Mouse (Mus musculus) forebrain, embryonic 10.5 days (tissue): ENCODE measurements around the gene Wee1. TPM values are rescaled to one million over a fixed set of nuclear protein-coding genes. Genes with fewer than 3 reads are reported as not detected.
A peak's percentile ranks its signal among the peaks of the same experiment; 100 is the strongest.
"Not testable (repeated sequence)": the region's sequence is repeated elsewhere in the genome, so short reads cannot be mapped to it uniquely, and the experiment has no call there.

Source experiments
- DNase-seq: peaks from one replicate; pipeline ENCODE4 v3.0.0-alpha.2; 2017; ENCODE audit warnings: low spot score; ENCODE audit errors: extremely low spot score
- H3K27ac ChIP-seq: fragments of 300-500 bp; sonication (generic); 2 replicates; pipeline ENCODE4 v1.5.1; 2016; ENCODE audit warnings: mild to moderate bottlenecking
- H3K27me3 ChIP-seq: fragments of 300-500 bp; sonication (generic); 2 replicates; pipeline ENCODE4 v1.6.1; 2016; ENCODE audit warnings: mild to moderate bottlenecking; ENCODE audit not compliant: poor library complexity, severe bottlenecking
- H3K36me3 ChIP-seq: fragments of 300-500 bp; sonication (generic); replicated peaks from 2 replicates; pipeline ENCODE4 v1.6.1; 2016; ENCODE audit warnings: mild to moderate bottlenecking, moderate library complexity
- H3K4me1 ChIP-seq: fragments of 300-500 bp; sonication (generic); 2 replicates; pipeline ENCODE4 v1.6.1; 2016
- H3K4me3 ChIP-seq: fragments of 300-500 bp; sonication (generic); 2 replicates; pipeline ENCODE4 v1.5.1; 2016; ENCODE audit warnings: mild to moderate bottlenecking, moderate library complexity
- H3K9me3 ChIP-seq: fragments of 300-500 bp; sonication (generic); 2 replicates; pipeline ENCODE4 v1.6.1; 2016; ENCODE audit warnings: mild to moderate bottlenecking, moderate library complexity
- WGBS: fragments of 180-500 bp; shearing (Covaris S2); methylation state at CpG from one replicate; pipeline ENCODE4 v1.1.7; 2016; 5-methylcytosine and 5-hydroxymethylcytosine counted together
- polyA plus RNA-seq: library from polyadenylated mRNA; unstranded; fragments of >200 nt; fragmentation: Nextera tagmentation; extraction: Ambion mirVana; gene quantifications from 2 replicates; pipeline ENCODE4 v1.2.1, GENCODE M21; 2016

The Wee1 gene
- polyA plus RNA-seq, 1 experiment from 2014 or later, result 29.0 TPM

- H3K4me3 ChIP-seq, H3K27ac ChIP-seq, H3K27me3 ChIP-seq, H3K4me1 ChIP-seq, H3K9me3 ChIP-seq, DNase-seq: not testable (repeated sequence)
- peaks cover 100% of the 10 kb centered on the region for H3K36me3 ChIP-seq
- 82% methylated on average over 2 of the region's 2 CpGs for WGBS
These were observed 10.4 kb downstream of the Wee1 start for GRCm38 (mm10) chr7:110132272-110132671.

- DNase-seq, result no peak
- peaks cover 100% of the 10 kb centered on the region for H3K36me3 ChIP-seq
- no peaks in the 10 kb centered on the region for H3K4me1 ChIP-seq
- no peaks in the 10 kb centered on the region for H3K9me3 ChIP-seq
- 86% methylated on average over 5 of the region's 5 CpGs for WGBS
- H3K4me3 ChIP-seq, result no peak overlapping the region
- no peak overlapping the region for H3K27ac ChIP-seq
- H3K27me3 ChIP-seq, result no peaks in the 10 kb centered on the region
These were observed 12.1 kb downstream of the Wee1 start for GRCm38 (mm10) chr7:110133988-110134387.

DNA sequence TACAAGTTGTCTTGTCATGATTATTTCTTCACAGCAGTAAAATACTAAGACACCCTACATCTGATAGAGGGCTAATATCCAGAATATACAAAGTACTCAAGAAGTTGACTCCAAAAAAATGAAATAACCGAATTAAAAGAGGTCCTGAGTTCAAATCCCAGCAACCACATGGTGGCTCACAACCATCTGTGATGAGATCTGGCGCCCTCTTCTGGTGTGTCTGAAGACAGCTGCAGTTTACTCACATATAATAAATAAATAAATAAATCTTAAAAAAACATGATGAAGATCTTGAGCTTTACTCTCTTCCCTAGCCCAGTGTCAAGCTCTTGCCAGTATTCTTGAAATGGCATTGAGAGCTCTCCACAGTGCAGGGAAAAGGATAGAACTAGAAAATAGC, 16.7 kb downstream of the Wee1 start:
- Histone ChIP-seq H3K4me3 (no peak overlapping the region), H3K9me3 (no peaks in the 10 kb centered on the region), H3K36me3 (peaks cover 100% of the 10 kb centered on the region), H3K27ac (no peak overlapping the region), H3K4me1 (no peaks in the 10 kb centered on the region), H3K27me3 (no peaks in the 10 kb centered on the region)
- 84% methylated on average over 2 of the region's 2 CpGs for WGBS
- no peak for DNase-seq

DNA sequence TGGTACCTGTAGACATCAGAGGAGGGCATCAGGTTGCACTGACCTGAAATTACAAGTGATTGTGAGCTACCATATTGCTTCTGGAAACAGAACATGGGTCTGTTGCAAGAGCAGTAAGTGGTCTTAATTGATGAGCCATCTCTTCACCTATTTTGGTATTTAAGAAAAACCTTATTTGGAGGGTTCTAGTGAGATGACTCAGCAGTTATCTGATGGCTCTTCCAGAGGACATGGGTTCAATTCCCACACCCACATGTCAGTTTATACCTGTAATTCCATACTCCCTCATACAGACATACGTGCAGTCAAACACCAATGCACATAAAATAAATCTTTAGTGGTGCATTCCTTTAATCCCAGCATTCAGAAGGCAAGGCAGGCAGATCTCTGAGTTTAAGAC, 22.0 kb downstream of the Wee1 start:
- Histone ChIP-seq H3K27ac (no peak overlapping the region), H3K4me1 (no peaks in the 10 kb centered on the region), H3K36me3 (peaks cover 93% of the 10 kb centered on the region), H3K4me3 (no peak overlapping the region), H3K27me3 (no peaks in the 10 kb centered on the region), H3K9me3 (no peaks in the 10 kb centered on the region)
- DNase-seq, result no peak
- WGBS, result 96% methylated on average over 1 of the region's 1 CpGs

GRCm38 (mm10) chr7:110152891-110153290, 31.0 kb downstream of the Wee1 start:
- WGBS, result 90% methylated on average over 5 of the region's 5 CpGs
- no peaks in the 10 kb centered on the region for H3K27me3 ChIP-seq
- no peaks in the 10 kb centered on the region for H3K9me3 ChIP-seq
- DNase-seq, result no peak
- no peak overlapping the region for H3K4me3 ChIP-seq
- H3K4me1 ChIP-seq, result 0 out of 2 replicates have a peak, but pooled peaks cover 3% of the 10 kb centered on the region
- no peak overlapping the region for H3K27ac ChIP-seq
- H3K36me3 ChIP-seq, result peaks cover 7% of the 10 kb centered on the region

GRCm38 (mm10) chr7:110156712-110157260, 34.9 kb downstream of the Wee1 start:
- 80% methylated on average over 4 of the region's 4 CpGs for WGBS
- Histone ChIP-seq H3K4me1 (0 out of 2 replicates have a peak, but pooled peaks cover 3% of the 10 kb centered on the region), H3K27ac (peak overlapping the region; percentile 46), H3K27me3 (no peaks in the 10 kb centered on the region), H3K4me3 (no peak overlapping the region), H3K36me3 (no peaks in the 10 kb centered on the region), H3K9me3 (no peaks in the 10 kb centered on the region)
- no peak for DNase-seq

DNA sequence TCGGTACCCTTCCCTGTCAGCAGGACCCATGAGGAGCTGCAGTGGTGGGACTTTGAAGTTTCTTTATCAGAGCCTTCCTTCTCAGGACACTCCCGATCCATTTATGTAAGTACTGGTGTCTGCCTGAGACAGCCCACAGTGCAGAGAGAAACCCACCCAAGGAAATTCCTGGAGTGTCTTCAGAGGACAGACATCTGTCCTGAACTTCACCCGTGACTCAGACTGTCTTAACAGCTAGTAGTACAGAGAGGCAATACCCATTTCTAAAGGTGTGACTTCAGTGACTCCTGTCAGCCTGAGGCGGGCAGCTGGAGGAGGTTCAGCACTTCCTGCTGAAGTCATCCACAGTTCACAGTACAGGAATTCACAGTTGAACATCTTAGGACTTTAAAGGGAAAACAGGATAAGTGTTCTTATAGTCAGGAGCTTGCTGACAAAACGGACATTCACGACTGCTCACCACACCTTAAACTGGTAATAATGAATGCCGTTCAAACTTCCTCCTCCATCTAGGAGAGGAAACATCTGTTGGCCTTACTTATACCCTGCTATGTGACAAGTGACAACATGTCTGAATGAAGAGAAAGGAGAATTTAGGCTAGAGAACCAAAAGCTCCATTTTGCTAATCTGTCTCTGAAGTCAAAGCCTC, 35.5 kb downstream of the Wee1 start:
- H3K27ac ChIP-seq, result peak overlapping the region; percentile 46
- no peaks in the 10 kb centered on the region for H3K27me3 ChIP-seq
- no peaks in the 10 kb centered on the region for H3K9me3 ChIP-seq
- no peak for DNase-seq
- no peak overlapping the region for H3K4me3 ChIP-seq
- H3K4me1 ChIP-seq, result 0 out of 2 replicates have a peak, but pooled peaks cover 3% of the 10 kb centered on the region
- 78% methylated on average over 7 of the region's 7 CpGs for WGBS
- no peaks in the 10 kb centered on the region for H3K36me3 ChIP-seq

- Histone ChIP-seq H3K4me3 (no peak overlapping the region), H3K27me3 (no peaks in the 10 kb centered on the region), H3K36me3 (no peaks in the 10 kb centered on the region), H3K9me3 (no peaks in the 10 kb centered on the region), H3K27ac (peak overlapping the region; percentile 17; the same call in 1 of the 2 replicates), H3K4me1 (0 out of 2 replicates have a peak, but pooled peaks cover 3% of the 10 kb centered on the region)
- WGBS, result 75% methylated on average over 3 of the region's 3 CpGs
- no peak for DNase-seq
These were observed 36.2 kb downstream of the Wee1 start for GRCm38 (mm10) chr7:110158073-110158472.

- peaks cover 18% of the 10 kb centered on the region for H3K4me1 ChIP-seq
- H3K27me3 ChIP-seq, H3K36me3 ChIP-seq, H3K4me3 ChIP-seq, H3K27ac ChIP-seq, DNase-seq, H3K9me3 ChIP-seq: not testable (repeated sequence)
These were observed 38.3 kb downstream of the Wee1 start for GRCm38 (mm10) chr7:110160109-110160508.

DNA sequence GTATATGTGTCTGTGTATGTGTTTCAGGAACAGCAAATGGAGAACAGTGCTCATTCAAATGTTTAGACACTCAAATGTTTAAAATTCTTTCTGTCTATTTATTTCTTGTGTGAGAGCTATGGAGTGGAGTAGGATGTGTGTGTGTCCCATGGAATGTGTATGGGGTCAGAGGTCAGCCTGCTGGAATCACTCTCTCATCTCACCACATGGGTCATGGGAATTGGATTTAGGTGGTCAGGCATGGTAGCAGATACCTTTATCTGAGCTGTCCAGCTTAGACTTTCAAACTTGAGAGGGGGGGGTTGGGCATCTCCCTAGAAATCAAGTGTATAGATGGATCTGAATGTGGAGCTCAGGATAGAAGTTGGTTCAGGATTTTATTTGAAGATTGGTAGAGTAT, 38.8 kb downstream of the Wee1 start:
- no peaks in the 10 kb centered on the region for H3K9me3 ChIP-seq
- no peak overlapping the region for H3K4me3 ChIP-seq
- no peak overlapping the region for H3K27ac ChIP-seq
- no peaks in the 10 kb centered on the region for H3K27me3 ChIP-seq
- peaks cover 19% of the 10 kb centered on the region for H3K4me1 ChIP-seq
- H3K36me3 ChIP-seq, result no peaks in the 10 kb centered on the region
- no peak for DNase-seq

GRCm38 (mm10) chr7:110163024-110163423, 41.2 kb downstream of the Wee1 start:
- DNase-seq, result no peak
- 92% methylated on average over 6 of the region's 6 CpGs for WGBS
- H3K36me3 ChIP-seq, result no peaks in the 10 kb centered on the region

DNA sequence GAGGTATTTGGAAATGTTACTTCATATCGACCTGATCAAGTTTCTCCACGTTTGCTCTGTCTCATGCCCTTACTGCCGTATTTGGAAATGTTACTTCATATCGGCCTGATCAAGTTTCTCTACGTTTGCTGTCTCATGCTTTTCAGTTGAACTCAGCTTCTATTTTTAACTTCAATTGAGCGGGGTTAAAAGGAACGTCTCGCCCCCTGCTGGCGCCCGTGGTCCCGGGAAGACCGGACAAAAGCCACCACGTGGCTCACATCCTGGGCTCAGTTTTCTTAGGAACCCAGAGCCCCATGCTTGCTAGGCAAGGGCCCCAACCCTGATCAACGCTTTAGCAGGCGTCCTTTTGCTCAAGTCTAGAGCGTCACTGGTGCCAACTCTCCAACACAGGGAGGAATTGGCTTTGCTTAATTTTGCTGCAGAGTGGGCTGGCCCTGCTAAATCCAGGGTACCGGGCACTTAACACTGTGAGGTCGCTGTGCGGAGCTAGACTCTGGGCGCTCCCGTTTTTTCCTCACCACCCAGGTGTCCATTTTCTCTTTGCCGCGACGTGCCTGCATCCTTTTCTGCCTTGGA, 42.3 kb downstream of the Wee1 start:
- Histone ChIP-seq H3K9me3 (no peaks in the 10 kb centered on the region), H3K4me1 (peaks cover 16% of the 10 kb centered on the region)
- WGBS, result under 1% methylated on average over 24 of the region's 24 CpGs

More at GRCm38 (mm10) chr7:110163024-110163423, 41.2 kb downstream of the Wee1 start:
- H3K9me3 ChIP-seq, result no peaks in the 10 kb centered on the region
- H3K27me3 ChIP-seq, result no peaks in the 10 kb centered on the region
- H3K4me1 ChIP-seq, result peaks cover 16% of the 10 kb centered on the region
- no peak overlapping the region for H3K4me3 ChIP-seq
- H3K27ac ChIP-seq, result peak overlapping the region; percentile 96; the same call in 1 of the 2 replicates

DNA sequence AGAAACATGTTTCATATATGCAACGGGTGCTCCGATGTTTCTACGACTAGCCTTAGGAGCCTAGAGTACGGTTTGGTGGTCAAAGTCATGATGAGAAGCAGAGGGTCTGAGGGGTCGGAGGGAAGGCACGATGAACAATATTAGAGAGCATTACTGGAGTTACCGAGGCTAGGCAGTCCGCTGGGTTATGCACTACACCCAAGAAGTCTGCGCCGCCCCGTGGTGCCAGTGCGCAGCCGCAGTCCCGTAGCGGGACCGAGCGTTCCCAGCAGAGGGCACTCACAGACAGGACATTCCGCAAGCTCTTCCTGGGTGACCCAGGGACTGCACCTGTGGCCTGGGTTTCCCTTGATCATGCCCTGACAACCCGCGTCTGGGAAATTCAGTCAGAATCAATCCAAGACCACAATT, 42.9 kb downstream of the Wee1 start:
- DNase-seq, result peak; percentile 93
- under 1% methylated on average over 20 of the region's 20 CpGs for WGBS
- H3K4me3 ChIP-seq, result peak overlapping the region; percentile 60
- H3K4me1 ChIP-seq, result peaks cover 16% of the 10 kb centered on the region
- H3K27ac ChIP-seq, result peak overlapping the region; percentile 96
- H3K9me3 ChIP-seq, result no peaks in the 10 kb centered on the region
- no peaks in the 10 kb centered on the region for H3K27me3 ChIP-seq
- no peaks in the 10 kb centered on the region for H3K36me3 ChIP-seq

More for the DNA sequence above, 42.3 kb downstream of the Wee1 start:
- Histone ChIP-seq H3K36me3 (no peaks in the 10 kb centered on the region), H3K27ac (peak overlapping the region; percentile 96), H3K4me3 (peak overlapping the region; percentile 60), H3K27me3 (no peaks in the 10 kb centered on the region)
- DNase-seq, result peak; percentile 89
